Mouse (Mus musculus) lung, adult 2 months (tissue): ENCODE measurements at regions not wholly inside any gene's neighbourhood (a gene's known extent, or its start where the extent isn't known, plus 50 kb on each side); places are given as distances from the start of the nearest gene placed in this dataset.

ENCODE experiments used
- DNase-seq: peaks from one replicate; pipeline ENCODE4 v3.0.0; 2022
- H3K4me1 ChIP-seq: fragments of 200-500 bp; 2 replicates; pipeline ENCODE4 v1.6.1; 2011; ENCODE audit warnings: low read length; ENCODE audit not compliant: control insufficient read depth, insufficient read depth
- H3K4me3 ChIP-seq: fragments of 200-500 bp; replicated peaks from 2 replicates; pipeline ENCODE3; 2011; ENCODE audit warnings: low read depth, mild to moderate bottlenecking, control low read depth, low read length; ENCODE audit errors: extremely low read depth
- CTCF ChIP-seq: fragments of 200-500 bp; IDR thresholded peaks from 2 replicates; pipeline ENCODE4 v1.5.1; 2011; ENCODE audit warnings: mild to moderate bottlenecking, low read length, control low read depth; ENCODE audit not compliant: insufficient read depth
- POLR2A ChIP-seq: fragments of 200-500 bp; IDR thresholded peaks from 2 replicates; pipeline ENCODE4 v1.6.1; 2011; ENCODE audit warnings: low read depth, mild to moderate bottlenecking, control low read depth, low read length, borderline replicate concordance; ENCODE audit errors: extremely low read depth
- WGBS: fragments of 180-500 bp; shearing (Covaris S2); methylation state at CpG from one replicate; pipeline ENCODE4 v1.1.7; 2018; 5-methylcytosine and 5-hydroxymethylcytosine counted together

DNA sequence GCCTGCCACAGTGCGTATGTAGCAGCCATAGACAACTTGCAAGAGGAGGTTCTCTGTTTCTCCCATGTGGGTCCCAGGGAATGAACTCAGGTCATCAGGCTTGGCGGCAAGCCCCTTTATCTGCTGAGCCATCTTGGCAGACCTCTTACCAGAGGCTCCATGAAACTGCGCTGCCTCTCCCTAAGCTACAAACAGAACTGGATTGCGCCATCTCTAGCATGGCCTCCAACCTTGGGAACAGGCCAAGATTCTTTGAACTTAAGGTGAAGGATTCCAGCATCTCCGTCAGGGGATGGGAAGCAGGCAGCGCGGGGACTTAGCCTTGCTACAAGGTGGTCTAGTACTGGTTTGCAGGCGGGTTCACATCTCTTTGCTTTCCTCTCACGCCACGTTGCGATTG is 201.8 kb upstream of the Kazn start:
- no peak overlapping the region for H3K4me3 ChIP-seq
- peak; percentile 8 for DNase-seq
- 78% methylated on average over 11 of the region's 11 CpGs for WGBS
- H3K4me1 ChIP-seq, result no peaks in the 10 kb centered on the region; the same call in 1 of the 2 replicates
- TF ChIP-seq POLR2A (no peak), CTCF (no peak)

DNA sequence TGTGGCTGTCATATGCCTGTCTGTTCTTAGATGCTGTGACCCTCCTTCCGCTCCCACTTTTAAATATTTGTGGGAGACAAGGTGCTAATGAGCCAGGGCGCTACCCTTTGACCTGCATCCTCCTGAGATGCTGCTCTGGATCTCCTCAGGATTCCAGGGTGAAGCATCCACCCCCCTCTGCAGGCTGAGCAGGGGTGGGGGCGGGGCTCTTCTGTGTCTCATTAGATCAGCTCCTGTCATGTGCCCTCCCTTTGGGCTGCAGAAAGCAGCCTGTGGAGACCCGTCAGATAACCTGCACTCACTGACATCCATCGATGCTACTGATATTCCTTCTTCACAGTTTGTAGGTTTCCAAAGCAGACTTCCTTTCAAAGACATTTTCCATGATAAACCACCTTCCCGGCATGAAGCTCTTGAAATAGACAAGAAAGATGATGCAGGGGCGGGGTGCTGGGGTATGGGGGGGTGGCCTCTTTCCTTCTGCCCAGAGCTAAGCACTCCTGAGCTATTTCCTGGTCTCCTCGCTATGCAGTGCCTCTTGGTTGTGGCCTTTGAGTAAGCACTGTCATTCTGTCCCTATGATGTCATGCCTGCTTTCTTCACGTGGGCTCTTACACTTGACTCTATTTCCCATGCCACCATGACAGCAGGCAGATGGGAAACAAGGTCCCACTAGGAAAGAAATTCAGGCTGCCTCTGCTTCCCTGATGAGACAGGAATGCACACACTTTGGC is 200.4 kb upstream of the Kazn start:
- TF ChIP-seq CTCF (no peak), POLR2A (no peak)
- WGBS, result 50% methylated on average over 9 of the region's 9 CpGs
- DNase-seq, result no peak

DNA sequence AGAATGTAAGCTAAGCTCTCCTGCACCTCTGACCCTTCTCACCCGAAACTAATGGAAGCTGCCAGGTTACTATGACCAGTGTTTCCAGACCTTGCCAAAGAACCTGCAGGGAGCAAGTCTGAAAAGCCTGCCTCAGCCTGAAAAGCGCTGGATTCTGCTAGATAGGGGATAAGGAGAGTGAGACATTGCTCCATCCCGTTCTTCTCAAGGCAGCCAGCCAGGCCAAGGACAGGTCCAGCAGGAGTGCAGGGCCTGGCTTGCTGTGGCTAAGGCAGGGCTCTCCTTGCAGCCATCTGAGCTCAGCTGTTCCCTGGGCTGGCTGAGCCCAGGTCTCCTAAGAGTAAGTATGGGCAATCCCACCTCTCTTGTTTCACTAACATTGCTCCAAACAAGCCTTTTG is 185.4 kb upstream of the Kazn start:
- H3K4me1 ChIP-seq, result no peaks in the 10 kb centered on the region
- DNase-seq, result no peak
- H3K4me3 ChIP-seq, result no peak overlapping the region
- WGBS, result 69% methylated on average over 3 of the region's 3 CpGs
- TF ChIP-seq CTCF, result no peak
- TF ChIP-seq POLR2A, result no peak

More for the DNA sequence above, 200.4 kb upstream of the Kazn start:
- Histone ChIP-seq H3K4me1 (no peaks in the 10 kb centered on the region; the same call in 1 of the 2 replicates), H3K4me3 (no peak overlapping the region)

DNA sequence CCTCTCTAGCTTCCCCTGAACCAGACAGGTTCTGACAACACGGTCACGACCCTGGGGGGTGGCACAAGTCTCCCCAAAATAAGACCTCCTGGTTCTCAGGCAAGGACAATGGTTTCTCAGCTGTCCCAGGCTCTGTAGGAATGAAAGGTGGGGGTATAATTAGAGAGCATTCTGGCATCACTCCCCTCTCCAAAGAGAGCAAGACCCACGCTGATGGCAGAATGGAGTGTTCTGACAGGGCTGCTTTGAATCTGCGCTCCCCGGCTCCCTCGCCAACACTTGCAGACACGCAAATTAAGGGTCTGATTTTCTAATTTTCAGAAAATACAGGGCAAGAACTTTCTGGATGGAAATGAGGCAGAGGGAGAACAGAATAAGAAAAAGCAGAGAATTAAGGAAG is 181.2 kb upstream of the Kazn start:
- no peak for DNase-seq
- TF ChIP-seq CTCF, result no peak
- no peak for TF ChIP-seq POLR2A
- Histone ChIP-seq H3K4me1 (no peaks in the 10 kb centered on the region), H3K4me3 (no peak overlapping the region)
- WGBS, result 83% methylated on average over 7 of the region's 7 CpGs

DNA sequence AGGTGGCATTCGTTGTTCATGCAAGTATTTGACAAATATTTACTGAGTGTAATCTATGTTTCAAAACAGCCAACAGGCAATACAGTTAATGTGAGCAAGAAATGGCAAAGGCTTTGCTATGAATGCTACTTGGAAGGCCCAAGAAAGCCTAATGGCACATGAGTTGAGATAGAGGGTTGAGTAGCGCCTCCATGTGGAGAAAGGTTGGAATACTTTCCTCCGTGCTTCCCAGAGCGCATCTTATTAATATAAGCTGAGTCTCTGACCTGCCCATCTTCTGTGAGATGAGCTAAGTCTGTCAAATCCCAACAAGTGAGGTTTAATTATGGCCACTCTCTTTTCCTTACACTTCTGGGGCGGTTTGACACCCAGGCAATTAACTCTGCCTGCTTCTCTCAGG is 175.7 kb upstream of the Kazn start:
- 76% methylated on average over 5 of the region's 5 CpGs for WGBS
- no peaks in the 10 kb centered on the region for H3K4me1 ChIP-seq
- TF ChIP-seq POLR2A (no peak), CTCF (no peak)
- no peak for DNase-seq
- no peak overlapping the region for H3K4me3 ChIP-seq

DNA sequence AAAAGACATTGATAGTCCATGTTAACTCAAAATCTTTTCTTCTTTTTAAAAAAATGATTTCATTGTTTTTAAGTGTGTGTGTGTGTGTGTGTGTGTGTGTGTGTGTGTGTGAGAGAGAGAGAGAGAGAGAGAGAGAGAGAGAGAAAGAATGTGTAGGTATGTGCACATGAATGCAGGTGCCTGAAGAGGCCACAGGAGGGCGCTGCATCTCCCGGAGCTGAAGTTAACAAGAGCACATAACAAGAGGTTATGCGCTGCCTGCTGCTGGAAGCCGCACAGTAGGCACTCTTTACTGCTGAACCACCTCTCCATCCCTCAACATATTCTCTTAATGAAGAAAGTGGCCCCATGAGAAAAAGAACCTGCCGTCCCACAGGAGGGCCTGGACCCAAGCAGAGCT is 172.6 kb upstream of the Kazn start:
- Histone ChIP-seq H3K4me1 (no peaks in the 10 kb centered on the region), H3K4me3 (no peak overlapping the region)
- TF ChIP-seq CTCF, result no peak
- 93% methylated on average over 5 of the region's 5 CpGs for WGBS
- no peak for DNase-seq

DNA sequence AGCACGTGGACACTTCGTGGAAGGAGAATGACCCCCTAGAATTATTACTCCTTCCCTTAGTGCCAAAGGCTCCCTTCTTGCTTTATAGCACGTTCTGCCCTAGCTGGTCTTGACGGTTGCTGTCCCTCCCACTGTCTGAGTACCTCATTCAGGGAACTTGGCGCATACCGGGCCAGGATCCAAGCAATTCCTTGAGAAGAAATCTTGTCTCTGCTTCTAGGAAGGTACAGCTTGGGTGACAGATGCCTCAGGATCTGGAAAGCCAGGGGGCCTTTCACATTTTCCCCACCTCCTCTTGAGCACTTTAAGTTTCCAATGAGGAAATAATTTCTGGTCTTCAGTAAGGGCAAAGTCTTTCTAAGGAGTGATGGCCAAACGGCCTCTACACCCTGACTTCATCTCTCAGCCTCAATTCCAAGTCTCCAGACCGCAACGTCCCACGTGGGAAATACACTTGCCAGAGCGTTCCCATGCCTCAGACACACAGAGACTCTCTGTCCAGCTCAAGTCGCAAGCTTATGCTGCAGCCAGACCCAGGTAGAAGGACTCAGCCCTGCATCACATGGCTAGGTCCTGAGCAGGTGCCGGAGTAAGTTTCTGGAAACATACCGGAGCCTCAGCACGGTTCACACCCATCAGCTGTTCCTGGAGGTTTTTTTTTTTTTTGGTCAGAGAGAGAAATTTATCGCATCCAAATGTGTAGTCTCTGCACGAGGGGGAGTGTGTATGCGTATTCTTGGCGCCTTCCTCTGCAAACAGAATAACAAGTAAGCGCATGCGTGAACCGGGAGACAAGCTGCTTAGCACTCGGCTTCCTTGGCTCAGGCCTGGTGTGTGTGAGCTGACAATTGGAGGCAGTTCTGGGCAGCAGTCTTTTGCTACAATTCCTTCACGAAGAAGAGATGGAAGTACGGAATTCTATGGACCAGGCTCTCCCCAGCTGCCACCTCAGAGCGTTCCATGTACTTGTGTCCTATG is 171.7 kb upstream of the Kazn start:
- no peaks in the 10 kb centered on the region for H3K4me1 ChIP-seq
- no peak for DNase-seq
- TF ChIP-seq CTCF (no peak), POLR2A (no peak)
- no peak overlapping the region for H3K4me3 ChIP-seq
- WGBS, result 65% methylated on average over 26 of the region's 26 CpGs

DNA sequence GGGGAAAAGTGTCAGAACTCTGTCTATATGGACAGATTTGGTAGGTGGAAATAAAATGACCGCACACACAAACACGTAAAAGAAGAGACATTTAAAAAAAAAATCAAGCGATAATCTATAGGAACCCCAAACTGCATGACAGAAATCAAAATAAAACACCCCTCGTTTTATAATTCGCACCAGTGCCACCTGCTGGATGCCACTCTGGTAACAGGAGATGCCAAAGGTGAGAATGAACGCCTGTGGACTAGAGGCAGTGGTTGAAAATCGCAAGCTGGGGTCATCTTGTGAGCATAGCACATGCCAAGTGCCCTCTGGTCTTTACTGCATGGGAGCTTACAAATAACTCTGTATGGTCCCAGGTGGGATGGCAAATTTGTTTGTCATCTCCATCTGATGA is 158.7 kb upstream of the Kazn start:
- no peaks in the 10 kb centered on the region for H3K4me1 ChIP-seq
- H3K4me3 ChIP-seq, result no peak overlapping the region
- no peak for TF ChIP-seq POLR2A
- TF ChIP-seq CTCF, result no peak
- 67% methylated on average over 7 of the region's 7 CpGs for WGBS
- DNase-seq, result no peak

DNA sequence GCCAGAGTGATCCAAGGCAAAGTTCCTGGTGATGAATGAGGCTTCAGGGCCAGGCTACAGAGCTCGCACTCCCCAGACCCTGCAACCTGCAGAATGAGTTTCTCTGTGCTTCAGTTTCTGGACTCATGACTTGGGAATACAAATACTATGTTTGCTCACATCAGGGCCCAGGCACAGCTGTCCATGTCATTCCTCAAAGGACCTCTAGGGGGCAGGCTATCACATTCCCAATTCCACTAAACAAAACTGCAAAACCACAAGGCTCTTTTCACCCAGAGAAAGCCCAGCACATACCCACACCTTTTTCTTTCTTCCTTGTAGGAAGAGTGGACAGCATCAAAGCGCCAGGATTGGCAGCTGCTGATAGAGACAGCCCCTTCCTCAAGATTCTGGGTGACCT is 153.7 kb upstream of the Kazn start:
- H3K4me3 ChIP-seq, result no peak overlapping the region
- H3K4me1 ChIP-seq, result no peaks in the 10 kb centered on the region
- peak; percentile 16 for DNase-seq
- TF ChIP-seq CTCF, result peak; percentile 58
- no peak for TF ChIP-seq POLR2A
- 56% methylated on average over 2 of the region's 2 CpGs for WGBS
